Mouse (Mus musculus) spleen, adult 2 months (tissue): ENCODE results near the gene Zmym5. TPM values are rescaled to one million over a fixed set of nuclear protein-coding genes. Genes with fewer than 3 reads are reported as not detected.
"Not testable (repeated sequence)": the region's sequence is repeated elsewhere in the genome, so short reads cannot be mapped to it uniquely, and the experiment has no call there.

ENCODE experiments used
- DNase-seq, 2 experiments: peaks; one replicate each; pipeline versions ENCODE4 v3.0.0 to v3.0.0-alpha.2; 2012 to 2021; ENCODE audit warnings: low spot score in 2 of 2, low read depth in 1 of 2
- H3K27ac ChIP-seq: fragments of 200-500 bp; 2 replicates; pipeline ENCODE4 v1.5.1; 2012; ENCODE audit warnings: low read length, inconsistent platforms; ENCODE audit not compliant: insufficient read depth
- H3K27me3 ChIP-seq: fragments of 200-500 bp; 2 replicates; pipeline ENCODE4 v1.6.1; 2012; ENCODE audit warnings: mild to moderate bottlenecking, moderate library complexity, low read length, inconsistent platforms; ENCODE audit not compliant: control insufficient read depth, insufficient read depth
- H3K36me3 ChIP-seq: fragments of 200-500 bp; 2 replicates; pipeline ENCODE4 v1.6.1; 2012; ENCODE audit warnings: mild to moderate bottlenecking, low read length, inconsistent platforms; ENCODE audit not compliant: control insufficient read depth, insufficient read depth
- H3K4me1 ChIP-seq: fragments of 200-500 bp; 2 replicates; pipeline ENCODE4 v1.6.1; 2011; ENCODE audit warnings: inconsistent platforms; ENCODE audit not compliant: control insufficient read depth, insufficient read depth, insufficient read length
- H3K4me3 ChIP-seq: fragments of 200-500 bp; 2 replicates; pipeline ENCODE4 v1.5.1; 2011; ENCODE audit warnings: mild to moderate bottlenecking, inconsistent platforms; ENCODE audit not compliant: insufficient read depth, insufficient read length; ENCODE audit errors: extremely low read depth
- CTCF ChIP-seq: fragments of 200-500 bp; IDR thresholded peaks from 2 replicates; pipeline ENCODE4 v1.5.1; 2011; ENCODE audit warnings: mild to moderate bottlenecking, inconsistent platforms; ENCODE audit not compliant: insufficient read depth, insufficient read length, insufficient replicate concordance; ENCODE audit errors: extremely low read depth
- POLR2A ChIP-seq: fragments of 200-500 bp; IDR thresholded peaks from 2 replicates; pipeline ENCODE4 v1.6.1; 2011; ENCODE audit warnings: low read depth, low read length, inconsistent platforms
- WGBS: fragments of 180-500 bp; shearing (Covaris S2); methylation state at CpG from one replicate; pipeline ENCODE4 v1.1.7; 2018; 5-methylcytosine and 5-hydroxymethylcytosine counted together
- polyA plus RNA-seq: library from polyadenylated mRNA; depleted of rRNA; stranded (reverse); fragments of >200 nt; gene quantifications from 2 replicates; pipeline ENCODE4 v1.2.3, GENCODE M21; 2012; rRNA removed

The Zmym5 gene
- polyA plus RNA-seq, 1 experiment = 4.3 TPM

GRCm38 (mm10) chr14:56777360-56778136, 34.0 kb downstream of the Zmym5 start:
- TF ChIP-seq POLR2A (no peak), CTCF (no peak)
- H3K4me1 ChIP-seq = peaks cover 5% of the 10 kb centered on the region; the same call in 1 of the 2 replicates
- no peaks in the 10 kb centered on the region for H3K27me3 ChIP-seq
- H3K4me3 ChIP-seq = peak overlapping the region; percentile 68
- peak overlapping the region; percentile 84 for H3K27ac ChIP-seq
- H3K36me3 ChIP-seq = no peaks in the 10 kb centered on the region; the same call in 1 of the 2 replicates
- WGBS = under 1% methylated on average over 71 of the region's 71 CpGs
- DNase-seq = peak in 1 of 2 experiments; percentile 57

- 14% methylated on average over 11 of the region's 11 CpGs for WGBS
- no peak for DNase-seq
- TF ChIP-seq CTCF = no peak
- no peak for TF ChIP-seq POLR2A
- Histone ChIP-seq H3K27me3 (no peaks in the 10 kb centered on the region), H3K4me1 (peaks cover 5% of the 10 kb centered on the region; the same call in 1 of the 2 replicates), H3K4me3 (peak overlapping the region; percentile 35), H3K27ac (no peak overlapping the region), H3K36me3 (peaks cover under 1% of the 10 kb centered on the region)
Measured at GRCm38 (mm10) chr14:56776571-56777238, 34.8 kb downstream of the Zmym5 start.

GRCm38 (mm10) chr14:56775416-56775815, 36.1 kb downstream of the Zmym5 start:
- H3K4me3 ChIP-seq = no peak overlapping the region
- H3K4me1 ChIP-seq = peaks cover 5% of the 10 kb centered on the region; the same call in 1 of the 2 replicates
- TF ChIP-seq POLR2A = no peak
- no peak for TF ChIP-seq CTCF
- peaks cover 3% of the 10 kb centered on the region for H3K36me3 ChIP-seq
- H3K27me3 ChIP-seq = no peaks in the 10 kb centered on the region
- 63% methylated on average over 4 of the region's 4 CpGs for WGBS
- no peak overlapping the region for H3K27ac ChIP-seq
- DNase-seq = no peak

- peaks cover 10% of the 10 kb centered on the region for H3K36me3 ChIP-seq
- H3K4me3 ChIP-seq, H3K27me3 ChIP-seq, DNase-seq, H3K27ac ChIP-seq, H3K4me1 ChIP-seq: not testable (repeated sequence)
- WGBS = 74% methylated on average over 2 of the region's 2 CpGs
Measured at GRCm38 (mm10) chr14:56766438-56766837, 45.1 kb downstream of the Zmym5 start.

DNA sequence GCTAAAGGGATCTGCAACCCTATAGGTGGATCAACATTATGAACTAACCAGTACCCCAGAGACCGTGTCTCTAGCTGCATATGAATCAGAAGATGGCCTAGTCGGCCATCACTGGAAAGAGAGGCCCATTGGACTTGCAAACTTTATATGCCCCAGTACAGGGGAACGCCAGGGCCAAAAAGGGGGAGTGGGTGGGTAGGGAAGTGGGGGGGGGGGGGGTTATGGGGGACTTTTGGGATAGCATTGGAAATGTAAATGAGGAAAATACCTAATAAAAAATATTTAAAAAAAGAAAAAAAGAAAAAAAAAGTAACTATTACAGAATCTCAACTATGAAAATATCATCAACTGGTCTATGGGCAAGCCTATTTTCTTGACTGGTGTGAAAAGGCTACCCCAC, 46.4 kb downstream of the Zmym5 start:
- not testable (repeated sequence) for H3K27me3 ChIP-seq, H3K27ac ChIP-seq, H3K4me1 ChIP-seq, H3K4me3 ChIP-seq, DNase-seq
- WGBS = 92% methylated on average over 3 of the region's 3 CpGs
- peaks cover 16% of the 10 kb centered on the region for H3K36me3 ChIP-seq

DNA sequence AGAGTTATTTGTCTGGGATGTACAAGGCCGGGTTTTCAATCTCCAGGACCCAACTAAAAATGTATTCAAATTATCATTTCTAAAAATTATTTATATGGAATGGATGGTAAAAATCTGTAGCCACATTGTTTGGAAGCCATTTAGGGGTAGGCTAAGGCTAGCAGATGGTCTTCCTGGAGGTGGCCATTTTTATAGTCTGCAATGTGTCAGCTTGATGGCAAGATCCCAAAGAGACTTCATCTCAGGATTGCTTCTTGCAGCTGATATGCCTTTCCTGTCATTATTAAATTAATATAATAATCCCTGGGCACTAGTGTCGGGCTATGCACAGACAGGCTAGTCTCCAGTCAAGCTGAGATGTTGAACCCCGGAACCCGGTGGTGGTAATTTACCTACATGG, 60.2 kb downstream of the Zmym5 start:
- DNase-seq = no peak
- TF ChIP-seq POLR2A (no peak), CTCF (no peak)
- Histone ChIP-seq H3K27ac (no peak overlapping the region), H3K4me3 (no peak overlapping the region), H3K4me1 (no peaks in the 10 kb centered on the region), H3K27me3 (no peaks in the 10 kb centered on the region), H3K36me3 (peaks cover 19% of the 10 kb centered on the region)
- 90% methylated on average over 4 of the region's 4 CpGs for WGBS

Other genes starting within 250 kb of the Zmym5 start
- 1.4 and 2.9 TPM in 2 replicates for gene Cenpj, start 236.3 kb downstream of the Zmym5 start, polyA plus RNA-seq
- 7.4 and 7.6 TPM in 2 replicates for gene Parp4, start 236.1 kb downstream of the Zmym5 start, polyA plus RNA-seq
- 2.4 and 3.0 TPM in 2 replicates for gene Mphosph8, start 143.5 kb downstream of the Zmym5 start, polyA plus RNA-seq
- 4.9 and 6.3 TPM in 2 replicates for gene Pspc1, start 33.4 kb downstream of the Zmym5 start, polyA plus RNA-seq
- gene Zmym2, start 74.9 kb upstream of the Zmym5 start, polyA plus RNA-seq = 5.0 and 6.6 TPM in 2 replicates
- not detected in 2 replicates for gene Gja3, start 246.4 kb upstream of the Zmym5 start, polyA plus RNA-seq